27 mouse cellular contexts compared by ENCODE assay signal in genomic region chr1:92253086-92253485, GRCm38 (mm10). TPM values are rescaled to one million over a fixed set of nuclear protein-coding genes. Genes with fewer than 3 reads are reported as not detected.
A peak's percentile ranks its signal among the peaks of the same experiment; 100 is the strongest.
DNase-seq lines count a peak whose midpoint lies in the region; ATAC-seq and TF ChIP-seq lines count a peak whose summit lies in the region.
"Had no signal": no experiment of that assay in that cellular context is flagged by ENCODE, and none has a peak within 500 bp of the region (broad histone marks: within the 10 kb centered on the region; RNA-seq: fewer than 3 reads in every experiment).

No protein-coding gene starts in this region.

- peak overlapping the region; percentile 13; the same call in 1 of the 2 replicates for H3K27ac ChIP-seq in hindbrain, embryonic 13.5 days
- no peak overlapping the region for H3K27ac ChIP-seq in hindbrain, embryonic 11.5 days (ENCODE audit: low read depth, low read length)
- peak overlapping the region; percentile 75 for H3K27ac ChIP-seq in olfactory bulb, adult 2 months (ENCODE audit: insufficient read depth, low read depth, low read length)
- no peak overlapping the region for H3K27ac ChIP-seq in midbrain, embryonic 13.5 days
- H3K27ac ChIP-seq: embryonic facial prominence, embryonic 13.5 days; embryonic facial prominence, embryonic 15.5 days; forebrain, embryonic 10.5 days; forebrain, embryonic 12.5 days; forebrain, embryonic 15.5 days had no signal

- no peak overlapping the region for H3K4me2 ChIP-seq in hindbrain, embryonic 13.5 days
- no peak overlapping the region for H3K4me2 ChIP-seq in hindbrain, embryonic 11.5 days (replicated peaks; ENCODE audit: low read depth, low read length)
- no peak overlapping the region for H3K4me2 ChIP-seq in midbrain, embryonic 13.5 days (replicated peaks)
- H3K4me2 ChIP-seq: embryonic facial prominence, embryonic 13.5 days; embryonic facial prominence, embryonic 15.5 days; forebrain, embryonic 12.5 days; forebrain, embryonic 15.5 days had no signal

- H3K4me3 ChIP-seq in hindbrain, embryonic 13.5 days = no peak overlapping the region
- no peak overlapping the region for H3K4me3 ChIP-seq in hindbrain, embryonic 11.5 days (ENCODE audit: low read depth, low read length)
- H3K4me3 ChIP-seq in olfactory bulb, adult 2 months (ENCODE audit: insufficient read depth, low read depth, low read length) = no peak overlapping the region
- H3K4me3 ChIP-seq in midbrain, embryonic 13.5 days (replicated peaks) = no peak overlapping the region
- H3K4me3 ChIP-seq: embryonic facial prominence, embryonic 13.5 days; embryonic facial prominence, embryonic 15.5 days; erythroblast, embryonic 14.5 days; forebrain, embryonic 10.5 days; forebrain, embryonic 12.5 days; forebrain, embryonic 15.5 days had no signal

- no peak for TF ChIP-seq CTCF in olfactory bulb, adult 2 months (IDR thresholded peaks at IDR 0.05; ENCODE audit: insufficient read depth, low read depth, low read length)

- ATAC-seq in hindbrain, embryonic 13.5 days (ENCODE audit: low FRiP score) = no peak
- ATAC-seq in hindbrain, embryonic 11.5 days (ENCODE audit: low FRiP score) = no peak
- ATAC-seq in midbrain, embryonic 13.5 days = no peak
- ATAC-seq: activated CD4-positive, CD25-positive, alpha-beta regulatory T cell, adult 4 months; forebrain, embryonic 15.5 days; forebrain, postnatal 0 days; Patski had no signal

- H3K36me3 ChIP-seq in hindbrain, embryonic 13.5 days = no peaks in the 10 kb centered on the region
- H3K36me3 ChIP-seq in hindbrain, embryonic 11.5 days (ENCODE audit: control insufficient read depth, insufficient read depth, low read length) = no peaks in the 10 kb centered on the region
- no peaks in the 10 kb centered on the region for H3K36me3 ChIP-seq in midbrain, embryonic 13.5 days
- H3K36me3 ChIP-seq: embryonic facial prominence, embryonic 13.5 days; embryonic facial prominence, embryonic 15.5 days; forebrain, embryonic 10.5 days; forebrain, embryonic 12.5 days; forebrain, embryonic 15.5 days; G1E had no signal

- no peaks in the 10 kb centered on the region for H3K27me3 ChIP-seq in hindbrain, embryonic 13.5 days
- no peaks in the 10 kb centered on the region for H3K27me3 ChIP-seq in hindbrain, embryonic 11.5 days (ENCODE audit: control insufficient read depth, insufficient read depth, low read length)
- no peaks in the 10 kb centered on the region for H3K27me3 ChIP-seq in midbrain, embryonic 13.5 days
- H3K27me3 ChIP-seq: embryonic facial prominence, embryonic 13.5 days; embryonic facial prominence, embryonic 15.5 days; forebrain, embryonic 15.5 days; Patski had no signal

- TF ChIP-seq POLR2A in olfactory bulb, adult 2 months (IDR thresholded peaks at IDR 0.05; ENCODE audit: insufficient read depth, low read depth, low read length) = no peak

- no peak overlapping the region for H3K9ac ChIP-seq in hindbrain, embryonic 13.5 days
- H3K9ac ChIP-seq in hindbrain, embryonic 11.5 days (ENCODE audit: low read depth, low read length) = no peak overlapping the region
- no peak overlapping the region for H3K9ac ChIP-seq in midbrain, embryonic 13.5 days (replicated peaks)
- H3K9ac ChIP-seq: embryonic facial prominence, embryonic 13.5 days; embryonic facial prominence, embryonic 15.5 days; forebrain, embryonic 12.5 days; forebrain, embryonic 15.5 days; forebrain, postnatal 0 days had no signal

- DNase-seq in hindbrain, embryonic 11.5 days (ENCODE audit: low spot score) = no peak
- peak; percentile 90 for DNase-seq in A20 (ENCODE audit: low read depth, low spot score)
- DNase-seq in brain, adult 2 months (ENCODE audit: low read depth, low spot score) = peak; percentile 37
- no peak for DNase-seq in adrenal gland, postnatal 4 days (ENCODE audit: low spot score in 2 of 2)
- DNase-seq: adrenal gland, adult 8-10 months; adrenal gland, postnatal 14 days; adrenal gland, postnatal 36 days; cerebellum, adult 11 months; cerebellum, adult 18-20 months; cerebellum, adult 8-10 months; cerebellum, adult 9-11 months; cerebellum, postnatal 14 days; cerebellum, postnatal 36 days; embryo, embryonic 11 days; forebrain, postnatal 0 days had no signal

- H3K9me3 ChIP-seq in hindbrain, embryonic 13.5 days = no peaks in the 10 kb centered on the region
- H3K9me3 ChIP-seq in hindbrain, embryonic 11.5 days (ENCODE audit: control insufficient read depth, low read length) = no peaks in the 10 kb centered on the region
- H3K9me3 ChIP-seq in midbrain, embryonic 13.5 days = no peaks in the 10 kb centered on the region
- H3K9me3 ChIP-seq: embryonic facial prominence, embryonic 13.5 days; embryonic facial prominence, embryonic 15.5 days; forebrain, embryonic 10.5 days; forebrain, embryonic 12.5 days; forebrain, embryonic 15.5 days; G1E had no signal

- WGBS in hindbrain, embryonic 13.5 days = 60% methylated on average over 8 of the region's 8 CpGs
- WGBS in hindbrain, embryonic 11.5 days = 88% methylated on average over 8 of the region's 8 CpGs
- 27% methylated on average over 8 of the region's 8 CpGs for WGBS in olfactory bulb, adult 2 months
- WGBS in midbrain, embryonic 13.5 days = 76% methylated on average over 8 of the region's 8 CpGs

- H3K4me1 ChIP-seq in hindbrain, embryonic 13.5 days (replicated peaks) = peaks cover 18% of the 10 kb centered on the region
- H3K4me1 ChIP-seq in hindbrain, embryonic 11.5 days (replicated peaks; ENCODE audit: control insufficient read depth, insufficient read depth, low read length) = no peaks in the 10 kb centered on the region
- H3K4me1 ChIP-seq in olfactory bulb, adult 2 months (ENCODE audit: control insufficient read depth, insufficient read depth, low read length) = peaks cover 37% of the 10 kb centered on the region
- 0 out of 2 replicates have a peak, but pooled peaks cover 5% of the 10 kb centered on the region for H3K4me1 ChIP-seq in midbrain, embryonic 13.5 days (replicated peaks)
- H3K4me1 ChIP-seq: embryonic facial prominence, embryonic 13.5 days; embryonic facial prominence, embryonic 15.5 days had no signal

RNA-seq across cellular contexts. Expression of gene Hdac4, which starts 57.6 kb away (rescaled TPM):
- polyA plus RNA-seq in hindbrain, embryonic 13.5 days (2015; fragmentation: Nextera tagmentation; extraction: Ambion mirVana) = 25.3 and 25.7 TPM in 2 replicates
- 20.4 and 21.2 TPM in 2 replicates for polyA plus RNA-seq in hindbrain, embryonic 11.5 days (2014; fragmentation: Nextera tagmentation; extraction: Ambion mirVana)
- not detected in 2 replicates for polyA plus RNA-seq in olfactory bulb, adult 2 months (2012; ENCODE audit: insufficient read depth, insufficient read length, low replicate concordance, missing spikeins)
- 10 to 100 TPM; 93.3 to 97.8 TPM for total RNA-seq in adrenal gland, postnatal 4 days (2021)
- 24.3 and 25.6 TPM in 2 replicates for polyA plus RNA-seq in midbrain, embryonic 13.5 days (2015; fragmentation: Nextera tagmentation; extraction: Ambion mirVana)

Comparison
In these comparisons a context has a peak if more than half of its experiments do, and no peak if none do; other contexts are left out.
1. H3K27ac ChIP-seq: peak in hindbrain, embryonic 13.5 days (single experiment) and olfactory bulb, adult 2 months (single experiment); none in hindbrain, embryonic 11.5 days (single experiment) and midbrain, embryonic 13.5 days (single experiment).
2. DNase-seq: peak in A20 (single experiment) and brain, adult 2 months (single experiment); none in hindbrain, embryonic 11.5 days (single experiment) and adrenal gland, postnatal 4 days (0 of 2).